Mouse (Mus musculus) intestine, embryonic 15.5 days (tissue): Measurements from ENCODE around the gene Lrrfip1. TPM values are rescaled to one million over a fixed set of nuclear protein-coding genes. Genes with fewer than 3 reads are reported as not detected.

Experiments used
- ATAC-seq: fragments of 200-750 bp; cut with Nextera tagmentation; 2 replicates; pipeline ENCODE4 v1.8.0; 2017; ENCODE audit warnings: moderate TSS enrichment, moderate library complexity
- H3K27ac ChIP-seq: fragments of 300-500 bp; sonication (generic); 2 replicates; pipeline ENCODE4 v1.5.1; 2015; ENCODE audit warnings: mild to moderate bottlenecking, inconsistent platforms
- H3K27me3 ChIP-seq: fragments of 300-500 bp; sonication (generic); replicated peaks from 2 replicates; pipeline ENCODE4 v1.6.1; 2015; ENCODE audit warnings: inconsistent platforms
- H3K36me3 ChIP-seq: fragments of 300-500 bp; sonication (generic); 2 replicates; pipeline ENCODE4 v1.6.1; 2015; ENCODE audit warnings: inconsistent platforms
- H3K4me1 ChIP-seq: fragments of 300-500 bp; sonication (generic); replicated peaks from 2 replicates; pipeline ENCODE4 v1.6.1; 2015; ENCODE audit warnings: inconsistent platforms
- H3K4me2 ChIP-seq: fragments of 300-500 bp; sonication (generic); replicated peaks from 2 replicates; pipeline ENCODE4 v1.6.1; 2015; ENCODE audit warnings: mild to moderate bottlenecking, inconsistent platforms
- H3K4me3 ChIP-seq: fragments of 300-500 bp; sonication (generic); replicated peaks from 2 replicates; pipeline ENCODE4 v1.5.1; 2015; ENCODE audit warnings: inconsistent platforms
- H3K9ac ChIP-seq: fragments of 300-500 bp; sonication (generic); 2 replicates; pipeline ENCODE4 v1.6.1; 2015; ENCODE audit warnings: inconsistent platforms
- H3K9me3 ChIP-seq: fragments of 300-500 bp; sonication (generic); 2 replicates; pipeline ENCODE4 v1.6.1; 2016; ENCODE audit warnings: inconsistent platforms
- WGBS: fragments of 180-500 bp; shearing (Covaris S2); methylation state at CpG from one replicate; pipeline ENCODE4 v1.1.7; 2015; 5-methylcytosine and 5-hydroxymethylcytosine counted together
- polyA plus RNA-seq: library from polyadenylated mRNA; unstranded; fragments of >200 nt; fragmentation: Nextera tagmentation; extraction: Ambion mirVana; gene quantifications from 2 replicates; pipeline ENCODE4 v1.2.1, GENCODE M21; 2015

The Lrrfip1 gene
- polyA plus RNA-seq, 1 experiment from 2014 or later: 63.5 TPM

DNA sequence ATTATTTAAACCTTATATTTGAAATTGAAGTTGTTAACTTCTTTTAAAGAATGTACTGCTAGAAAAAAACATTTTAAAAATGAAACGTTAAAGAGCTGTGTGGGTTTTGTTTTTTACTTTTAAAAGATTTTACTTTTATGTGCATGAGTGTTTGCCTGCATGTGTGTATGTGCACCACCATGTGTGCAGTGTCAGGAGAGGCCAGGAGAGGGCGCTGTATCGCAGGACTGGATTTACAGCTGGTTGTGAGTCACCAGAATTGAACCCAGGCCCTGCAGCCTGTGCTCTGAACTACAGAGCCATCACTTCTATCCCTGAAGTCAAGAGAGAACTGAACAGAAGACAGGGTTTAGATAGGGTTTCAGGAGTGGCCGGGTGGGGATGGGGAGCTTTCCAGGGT lies 130.3 kb downstream of the Lrrfip1 start:
- peaks cover 24% of the 10 kb centered on the region for H3K36me3 ChIP-seq
- no peak overlapping the region for H3K9ac ChIP-seq
- 91% methylated on average over 4 of the region's 4 CpGs for WGBS
- H3K9me3 ChIP-seq: no peaks in the 10 kb centered on the region
- no peaks in the 10 kb centered on the region for H3K27me3 ChIP-seq
- no peaks in the 10 kb centered on the region for H3K4me1 ChIP-seq
- H3K4me3 ChIP-seq: no peak overlapping the region
- ATAC-seq: no peak
- no peak overlapping the region for H3K27ac ChIP-seq
- no peak overlapping the region for H3K4me2 ChIP-seq

- no peak overlapping the region for H3K4me2 ChIP-seq
- no peaks in the 10 kb centered on the region for H3K36me3 ChIP-seq
- no peak overlapping the region for H3K27ac ChIP-seq
- H3K9me3 ChIP-seq: no peaks in the 10 kb centered on the region
- no peak overlapping the region for H3K9ac ChIP-seq
- 71% methylated on average over 2 of the region's 2 CpGs for WGBS
- H3K4me1 ChIP-seq: no peaks in the 10 kb centered on the region
- no peaks in the 10 kb centered on the region for H3K27me3 ChIP-seq
- H3K4me3 ChIP-seq: no peak overlapping the region
- ATAC-seq: no peak
Measured at GRCm38 (mm10) chr1:91137036-91137435, 138.5 kb downstream of the Lrrfip1 start.

GRCm38 (mm10) chr1:91144813-91145212 lies 146.3 kb downstream of the Lrrfip1 start, which contains the start of gene Rbm44:
Rbm44 (plus strand) TSS chr1:91145089.
- no peak within 1 kb of the TSS for H3K4me2 ChIP-seq
- ATAC-seq: no peak
- no peak within 1 kb of the TSS for H3K4me3 ChIP-seq
- no peaks in the 10 kb centered on the region for H3K9me3 ChIP-seq
- H3K9ac ChIP-seq: no peak within 1 kb of the TSS
- no peaks in the 10 kb centered on the region for H3K36me3 ChIP-seq
- no peak within 1 kb of the TSS for H3K27ac ChIP-seq
- WGBS: 65% methylated on average over 20 of the region's 20 CpGs
- H3K4me1 ChIP-seq: no peaks in the 10 kb centered on the region
- H3K27me3 ChIP-seq: no peaks in the 10 kb centered on the region

- Histone ChIP-seq H3K9me3 (no peaks in the 10 kb centered on the region), H3K4me1 (no peaks in the 10 kb centered on the region), H3K27me3 (no peaks in the 10 kb centered on the region), H3K9ac (no peak overlapping the region), H3K27ac (no peak overlapping the region), H3K4me3 (no peak overlapping the region), H3K36me3 (no peaks in the 10 kb centered on the region), H3K4me2 (no peak overlapping the region)
- ATAC-seq: no peak
- WGBS: 66% methylated on average over 2 of the region's 2 CpGs
Measured at GRCm38 (mm10) chr1:91151509-91151908, 153.0 kb downstream of the Lrrfip1 start.

DNA sequence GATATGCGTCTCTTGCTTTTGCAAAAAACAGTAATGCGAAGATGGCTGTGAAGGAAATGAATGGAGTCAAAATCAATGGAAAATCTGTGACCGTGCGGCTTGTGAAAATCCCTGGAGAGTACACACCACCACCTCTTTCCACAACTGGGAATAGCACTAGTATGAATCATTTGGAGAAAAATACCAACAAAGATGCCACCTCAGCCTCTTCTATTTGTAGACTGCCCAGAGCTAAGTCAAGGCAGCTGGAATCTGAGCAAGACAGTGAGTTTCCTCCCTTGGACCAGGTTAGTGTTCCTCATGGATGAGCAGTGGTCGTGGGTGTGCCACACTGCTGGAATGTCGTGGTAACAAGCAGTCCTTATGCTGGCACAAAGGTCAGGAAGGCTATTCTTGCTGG lies 168.3 kb downstream of the Lrrfip1 start:
- no peak overlapping the region for H3K4me2 ChIP-seq
- H3K9ac ChIP-seq: no peak overlapping the region
- no peaks in the 10 kb centered on the region for H3K27me3 ChIP-seq
- H3K27ac ChIP-seq: no peak overlapping the region
- no peak overlapping the region for H3K4me3 ChIP-seq
- H3K36me3 ChIP-seq: no peaks in the 10 kb centered on the region
- ATAC-seq: no peak
- no peaks in the 10 kb centered on the region for H3K4me1 ChIP-seq
- no peaks in the 10 kb centered on the region for H3K9me3 ChIP-seq
- WGBS: 74% methylated on average over 6 of the region's 6 CpGs

- no peaks in the 10 kb centered on the region for H3K27me3 ChIP-seq
- H3K9ac ChIP-seq: no peak overlapping the region
- no peak overlapping the region for H3K4me2 ChIP-seq
- H3K4me1 ChIP-seq: no peaks in the 10 kb centered on the region
- ATAC-seq: no peak
- H3K36me3 ChIP-seq: no peaks in the 10 kb centered on the region
- no peaks in the 10 kb centered on the region for H3K9me3 ChIP-seq
- 79% methylated on average over 4 of the region's 4 CpGs for WGBS
- no peak overlapping the region for H3K27ac ChIP-seq
- no peak overlapping the region for H3K4me3 ChIP-seq
Measured at GRCm38 (mm10) chr1:91169157-91169556, 170.6 kb downstream of the Lrrfip1 start.

GRCm38 (mm10) chr1:91174796-91175195 lies 176.3 kb downstream of the Lrrfip1 start:
- H3K27ac ChIP-seq: no peak overlapping the region
- no peaks in the 10 kb centered on the region for H3K9me3 ChIP-seq
- no peak overlapping the region for H3K4me3 ChIP-seq
- peaks cover 7% of the 10 kb centered on the region for H3K4me1 ChIP-seq
- peaks cover 6% of the 10 kb centered on the region; the same call in 1 of the 2 replicates for H3K27me3 ChIP-seq
- no peaks in the 10 kb centered on the region for H3K36me3 ChIP-seq
- no peak overlapping the region for H3K4me2 ChIP-seq
- no peak for ATAC-seq
- no peak overlapping the region for H3K9ac ChIP-seq
- WGBS: 91% methylated on average over 5 of the region's 5 CpGs

GRCm38 (mm10) chr1:91176026-91176425 lies 177.5 kb downstream of the Lrrfip1 start:
- Histone ChIP-seq H3K4me1 (peaks cover 18% of the 10 kb centered on the region), H3K27me3 (peaks cover 15% of the 10 kb centered on the region; the same call in 1 of the 2 replicates), H3K27ac (no peak overlapping the region), H3K9ac (no peak overlapping the region), H3K36me3 (no peaks in the 10 kb centered on the region), H3K4me2 (no peak overlapping the region), H3K4me3 (no peak overlapping the region), H3K9me3 (no peaks in the 10 kb centered on the region)
- 51% methylated on average over 3 of the region's 3 CpGs for WGBS
- ATAC-seq: no peak

DNA sequence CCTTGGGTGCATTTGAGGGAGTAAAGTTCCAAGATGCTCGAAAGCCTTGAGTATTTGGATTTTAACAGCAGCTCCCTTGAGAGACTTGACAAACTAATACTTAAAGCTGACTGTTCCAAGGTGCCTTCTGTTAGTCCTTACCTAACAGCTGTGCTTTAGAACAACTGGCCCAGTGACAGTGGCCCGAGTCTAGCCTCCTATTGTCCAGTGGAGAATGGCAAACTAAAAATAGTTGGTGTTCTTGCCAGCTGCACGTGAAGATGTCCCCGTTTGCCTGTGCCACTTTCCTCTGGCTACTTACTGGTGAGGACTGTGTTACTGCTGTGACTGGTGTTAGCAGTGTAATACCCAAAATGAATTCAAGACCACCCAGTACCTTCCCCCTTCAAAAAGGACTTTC lies 178.3 kb downstream of the Lrrfip1 start:
- no peak overlapping the region for H3K27ac ChIP-seq
- H3K36me3 ChIP-seq: no peaks in the 10 kb centered on the region
- H3K4me3 ChIP-seq: no peak overlapping the region
- 80% methylated on average over 4 of the region's 4 CpGs for WGBS
- no peak for ATAC-seq
- peaks cover 15% of the 10 kb centered on the region; the same call in 1 of the 2 replicates for H3K27me3 ChIP-seq
- no peak overlapping the region for H3K4me2 ChIP-seq
- H3K9ac ChIP-seq: no peak overlapping the region
- no peaks in the 10 kb centered on the region for H3K9me3 ChIP-seq
- peaks cover 26% of the 10 kb centered on the region for H3K4me1 ChIP-seq

Other genes with a start within 250 kb of the Lrrfip1 start
- 73.2 and 74.5 TPM in 2 replicates for gene Col6a3, start 154.8 kb upstream of the Lrrfip1 start, polyA plus RNA-seq
- gene Mlph, start 83.7 kb upstream of the Lrrfip1 start, polyA plus RNA-seq: 0.85 and 1.6 TPM in 2 replicates
- gene Prlh, start 45.6 kb upstream of the Lrrfip1 start, polyA plus RNA-seq: not detected in 2 replicates
- gene Rab17, start 29.1 kb upstream of the Lrrfip1 start, polyA plus RNA-seq: 35.2 and 41.0 TPM in 2 replicates
- gene Rbm44, start 146.4 kb downstream of the Lrrfip1 start, polyA plus RNA-seq: 0.67 and 0.68 TPM in 2 replicates
- 7.9 and 9.4 TPM in 2 replicates for gene Ramp1, start 181.1 kb downstream of the Lrrfip1 start, polyA plus RNA-seq